Mouse (Mus musculus): ENCODE data around the gene Sec61a1. TPM values are rescaled to one million over a fixed set of nuclear protein-coding genes. Genes with fewer than 3 reads are reported as not detected.

The Sec61a1 gene
- total RNA-seq, 4 experiments from 2014 or later = 11.0 to 17.2 (median 14.6) TPM

GRCm38 (mm10) chr6:88454545-88454944 is 64.2 kb downstream of the Sec61a1 start:
- no peak for DNase-seq (ENCODE audit: low spot score in 2 of 2)

Other genes starting within 250 kb of the Sec61a1 start
- gene Eefsec, start 72.4 kb downstream of the Sec61a1 start, total RNA-seq (2022) = 1 to 10 TPM; 7.3 to 9.4 (median 8.7) TPM
- gene Ruvbl1, start 53.5 kb downstream of the Sec61a1 start, total RNA-seq (2022) = 10 to 100 TPM; 18.6 to 22.6 (median 21.2) TPM
- 10 to 100 TPM; 77.2 to 99.2 (median 91.8) TPM for gene Kbtbd12, start 119.0 kb upstream of the Sec61a1 start, total RNA-seq (2022)
- 10 to 100 TPM; 25.6 to 43.3 (median 29.4) TPM for gene Mgll, start 205.5 kb upstream of the Sec61a1 start, total RNA-seq (2022)

Data from gastrocnemius, adult 8-10 months (tissue).